Mouse (Mus musculus): ENCODE data around the gene Olfr320. TPM values are rescaled to one million over a fixed set of nuclear protein-coding genes. Genes with fewer than 3 reads are reported as not detected.

Olfr320 gene
- polyA plus RNA-seq (2016; fragmentation: Nextera tagmentation; extraction: Ambion mirVana): not detected in 2 replicates

GRCm38 (mm10) chr11:58680799-58681198 is at the start of gene Olfr320:
Gene Olfr320 (plus strand): TSS chr11:58681099.
- no peaks in the 10 kb centered on the region for H3K4me1 ChIP-seq (replicated peaks)
- no peaks in the 10 kb centered on the region for H3K27me3 ChIP-seq (ENCODE audit: insufficient read depth, poor library complexity, severe bottlenecking)
- DNase-seq (ENCODE audit: low spot score): no peak
- WGBS: 87% methylated on average over 1 of the region's 1 CpGs
- H3K9me3 ChIP-seq: no peaks in the 10 kb centered on the region
- H3K36me3 ChIP-seq: no peaks in the 10 kb centered on the region
- no peak within 1 kb of the TSS for H3K27ac ChIP-seq
- H3K4me3 ChIP-seq: no peak within 1 kb of the TSS

- Histone ChIP-seq H3K27ac (no peak overlapping the region), H3K27me3 (ENCODE audit: insufficient read depth, poor library complexity, severe bottlenecking) (peaks cover 17% of the 10 kb centered on the region; the same call in 1 of the 2 replicates), H3K36me3 (no peaks in the 10 kb centered on the region), H3K9me3 (no peaks in the 10 kb centered on the region), H3K4me1 (replicated peaks) (no peaks in the 10 kb centered on the region), H3K4me3 (no peak overlapping the region)
- WGBS: 73% methylated on average over 4 of the region's 4 CpGs
- no peak for DNase-seq (ENCODE audit: low spot score)
Observed at GRCm38 (mm10) chr11:58634878-58635277, 46.0 kb upstream of the Olfr320 start.

GRCm38 (mm10) chr11:58636376-58636977 is 44.4 kb upstream of the Olfr320 start:
- peak; percentile 64 for DNase-seq (ENCODE audit: low spot score)
- Histone ChIP-seq H3K27me3 (ENCODE audit: insufficient read depth, poor library complexity, severe bottlenecking) (peaks cover 31% of the 10 kb centered on the region), H3K27ac (no peak overlapping the region), H3K4me1 (replicated peaks) (peaks cover 10% of the 10 kb centered on the region), H3K4me3 (no peak overlapping the region), H3K36me3 (no peaks in the 10 kb centered on the region), H3K9me3 (no peaks in the 10 kb centered on the region)
- 38% methylated on average over 4 of the region's 4 CpGs for WGBS

- no peaks in the 10 kb centered on the region for H3K36me3 ChIP-seq
- H3K4me1 ChIP-seq (replicated peaks): peaks cover 10% of the 10 kb centered on the region
- WGBS: 71% methylated on average over 7 of the region's 7 CpGs
- H3K4me3 ChIP-seq: no peak overlapping the region
- H3K9me3 ChIP-seq: no peaks in the 10 kb centered on the region
- no peak for DNase-seq (ENCODE audit: low spot score)
- no peak overlapping the region for H3K27ac ChIP-seq
- peaks cover 41% of the 10 kb centered on the region for H3K27me3 ChIP-seq (ENCODE audit: insufficient read depth, poor library complexity, severe bottlenecking)
Observed at GRCm38 (mm10) chr11:58638176-58638701, 42.7 kb upstream of the Olfr320 start.

- H3K27me3 ChIP-seq (ENCODE audit: insufficient read depth, poor library complexity, severe bottlenecking): peaks cover 41% of the 10 kb centered on the region
- peaks cover 10% of the 10 kb centered on the region for H3K4me1 ChIP-seq (replicated peaks)
- peak within 1 kb of the TSS; percentile 79 for H3K27ac ChIP-seq
- DNase-seq (ENCODE audit: low spot score): peak; percentile 43
- no peaks in the 10 kb centered on the region for H3K9me3 ChIP-seq
- no peaks in the 10 kb centered on the region for H3K36me3 ChIP-seq
- WGBS: 6% methylated on average over 34 of the region's 34 CpGs
- peak within 1 kb of the TSS; percentile 52 for H3K4me3 ChIP-seq
Observed at GRCm38 (mm10) chr11:58640272-58640867, 40.5 kb upstream of the Olfr320 start, which contains the start of gene Trim58. Gene Trim58 (plus strand): TSS chr11:58640465.

- Histone ChIP-seq H3K27ac (peak overlapping the region; percentile 79), H3K9me3 (no peaks in the 10 kb centered on the region), H3K4me1 (replicated peaks) (peaks cover 10% of the 10 kb centered on the region), H3K36me3 (no peaks in the 10 kb centered on the region), H3K4me3 (peak overlapping the region; percentile 52), H3K27me3 (ENCODE audit: insufficient read depth, poor library complexity, severe bottlenecking) (peaks cover 41% of the 10 kb centered on the region)
- no peak for DNase-seq (ENCODE audit: low spot score)
- WGBS: 29% methylated on average over 14 of the region's 14 CpGs
Observed at GRCm38 (mm10) chr11:58641057-58641456, 39.8 kb upstream of the Olfr320 start.

- H3K4me1 ChIP-seq (replicated peaks): peaks cover 10% of the 10 kb centered on the region
- no peak for DNase-seq (ENCODE audit: low spot score)
- H3K27ac ChIP-seq: no peak overlapping the region
- no peaks in the 10 kb centered on the region for H3K9me3 ChIP-seq
- H3K4me3 ChIP-seq: no peak overlapping the region
- WGBS: 86% methylated on average over 13 of the region's 13 CpGs
- H3K36me3 ChIP-seq: no peaks in the 10 kb centered on the region
- peaks cover 41% of the 10 kb centered on the region for H3K27me3 ChIP-seq (ENCODE audit: insufficient read depth, poor library complexity, severe bottlenecking)
Observed at GRCm38 (mm10) chr11:58641638-58642358, 39.1 kb upstream of the Olfr320 start.

DNA sequence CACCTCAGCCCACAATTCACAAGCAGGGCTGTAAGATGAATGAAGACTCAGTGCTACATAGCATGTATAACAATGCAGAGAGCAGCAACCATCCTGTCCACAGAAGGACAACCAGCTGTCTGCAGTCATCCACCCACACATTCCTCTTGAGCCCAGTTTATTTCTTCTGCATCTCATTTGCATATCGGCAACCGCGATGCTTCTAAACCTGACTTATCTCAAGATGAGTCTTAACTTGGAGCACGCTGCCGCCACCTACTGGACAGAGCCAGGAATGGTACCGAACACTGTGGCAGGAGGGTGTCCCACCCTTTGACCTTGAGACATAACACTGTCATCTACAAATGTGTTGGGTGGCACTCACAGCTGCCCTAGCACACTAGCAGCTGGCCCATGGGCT is 37.5 kb upstream of the Olfr320 start:
- peak; percentile 48 for DNase-seq (ENCODE audit: low spot score)

GRCm38 (mm10) chr11:58655151-58655550 is 25.7 kb upstream of the Olfr320 start:
- WGBS: 92% methylated on average over 3 of the region's 3 CpGs

More for the DNA sequence above, 37.5 kb upstream of the Olfr320 start:
- no peak overlapping the region for H3K4me3 ChIP-seq
- H3K27ac ChIP-seq: no peak overlapping the region
- no peaks in the 10 kb centered on the region for H3K9me3 ChIP-seq
- 36% methylated on average over 6 of the region's 6 CpGs for WGBS
- H3K4me1 ChIP-seq (replicated peaks): peaks cover 10% of the 10 kb centered on the region
- peaks cover 31% of the 10 kb centered on the region for H3K27me3 ChIP-seq (ENCODE audit: insufficient read depth, poor library complexity, severe bottlenecking)
- H3K36me3 ChIP-seq: no peaks in the 10 kb centered on the region

GRCm38 (mm10) chr11:58658596-58658995 is 22.3 kb upstream of the Olfr320 start, which contains the start of gene Olfr322:
Gene Olfr322 (plus strand): TSS chr11:58658782.
- H3K4me1 ChIP-seq (replicated peaks): peaks cover 6% of the 10 kb centered on the region; the same call in 1 of the 2 replicates
- H3K9me3 ChIP-seq: no peaks in the 10 kb centered on the region
- WGBS: 84% methylated on average over 4 of the region's 4 CpGs
- H3K27ac ChIP-seq: no peak within 1 kb of the TSS
- DNase-seq (ENCODE audit: low spot score): no peak
- no peak within 1 kb of the TSS for H3K4me3 ChIP-seq
- H3K27me3 ChIP-seq (ENCODE audit: insufficient read depth, poor library complexity, severe bottlenecking): no peaks in the 10 kb centered on the region
- no peaks in the 10 kb centered on the region for H3K36me3 ChIP-seq

More at GRCm38 (mm10) chr11:58655151-58655550, 25.7 kb upstream of the Olfr320 start:
- Histone ChIP-seq H3K36me3 (no peaks in the 10 kb centered on the region), H3K27me3 (ENCODE audit: insufficient read depth, poor library complexity, severe bottlenecking) (no peaks in the 10 kb centered on the region), H3K9me3 (0 out of 2 replicates have a peak, but pooled peaks cover 3% of the 10 kb centered on the region), H3K27ac (no peak overlapping the region), H3K4me1 (replicated peaks) (peaks cover 6% of the 10 kb centered on the region; the same call in 1 of the 2 replicates), H3K4me3 (no peak overlapping the region)
- no peak for DNase-seq (ENCODE audit: low spot score)

DNA sequence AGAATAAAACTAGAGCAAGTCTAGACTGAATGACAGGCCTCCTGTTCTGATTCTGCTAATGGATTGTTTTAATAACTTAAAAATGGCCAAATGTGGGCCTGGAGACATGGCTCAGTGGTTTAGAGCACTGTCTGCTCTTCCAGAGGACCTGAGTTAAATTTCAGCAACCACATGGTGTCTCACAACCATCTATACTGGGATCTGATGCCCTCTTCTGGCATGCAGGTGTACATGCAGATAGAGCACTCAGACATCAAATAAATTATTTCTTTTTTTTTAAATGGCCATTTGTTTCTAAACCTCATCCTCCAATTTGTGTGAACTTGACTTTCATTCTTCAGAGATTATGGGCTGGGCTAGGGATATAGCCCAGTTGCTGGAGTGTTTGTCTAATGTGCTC is 11.6 kb upstream of the Olfr320 start:
- H3K27me3 ChIP-seq (ENCODE audit: insufficient read depth, poor library complexity, severe bottlenecking): no peaks in the 10 kb centered on the region
- H3K27ac ChIP-seq: no peak overlapping the region
- H3K4me3 ChIP-seq: no peak overlapping the region
- no peaks in the 10 kb centered on the region for H3K9me3 ChIP-seq
- no peak for DNase-seq (ENCODE audit: low spot score)
- no peaks in the 10 kb centered on the region for H3K4me1 ChIP-seq (replicated peaks)
- H3K36me3 ChIP-seq: no peaks in the 10 kb centered on the region

GRCm38 (mm10) chr11:58671825-58672224 is 9.1 kb upstream of the Olfr320 start:
- Histone ChIP-seq H3K36me3 (no peaks in the 10 kb centered on the region), H3K4me1 (replicated peaks) (no peaks in the 10 kb centered on the region), H3K9me3 (no peaks in the 10 kb centered on the region), H3K27me3 (ENCODE audit: insufficient read depth, poor library complexity, severe bottlenecking) (no peaks in the 10 kb centered on the region), H3K27ac (no peak overlapping the region), H3K4me3 (no peak overlapping the region)
- WGBS: 58% methylated on average over 4 of the region's 4 CpGs
- DNase-seq (ENCODE audit: low spot score): no peak

- Histone ChIP-seq H3K36me3 (no peaks in the 10 kb centered on the region), H3K27ac (no peak within 1 kb of the TSS), H3K4me3 (no peak within 1 kb of the TSS), H3K27me3 (ENCODE audit: insufficient read depth, poor library complexity, severe bottlenecking) (no peaks in the 10 kb centered on the region), H3K4me1 (replicated peaks) (no peaks in the 10 kb centered on the region), H3K9me3 (peaks cover 18% of the 10 kb centered on the region)
- WGBS: 90% methylated on average over 3 of the region's 3 CpGs
- DNase-seq (ENCODE audit: low spot score): no peak
Observed at GRCm38 (mm10) chr11:58698862-58699261, 18.0 kb downstream of the Olfr320 start, which contains the start of gene Olfr319. Gene Olfr319 (plus strand): TSS chr11:58699162.

All from hindbrain, embryonic 10.5 days (tissue).